Mouse (Mus musculus) erythroblast, embryonic 14.5 days (primary cell): Measurements from ENCODE around the gene Lsm14a. TPM values are rescaled to one million over a fixed set of nuclear protein-coding genes. Genes with fewer than 3 reads are reported as not detected.

Experiments
- H3K27me3 ChIP-seq: 2 replicates; pipeline ENCODE4 v1.6.1; 2012; ENCODE audit warnings: inconsistent platforms; ENCODE audit not compliant: control insufficient read depth
- H3K36me3 ChIP-seq: 2 replicates; pipeline ENCODE4 v1.6.1; 2012; ENCODE audit warnings: mild to moderate bottlenecking, inconsistent platforms; ENCODE audit not compliant: control insufficient read depth
- H3K4me1 ChIP-seq: 2 replicates; pipeline ENCODE4 v1.6.1; 2012; ENCODE audit warnings: inconsistent platforms; ENCODE audit not compliant: control insufficient read depth
- H3K4me3 ChIP-seq: replicated peaks from 2 replicates; pipeline ENCODE3; 2012; ENCODE audit warnings: moderate library complexity, mild to moderate bottlenecking, inconsistent platforms
- H3K9me3 ChIP-seq: 2 replicates; pipeline ENCODE4 v1.6.1; 2012; ENCODE audit warnings: low read length, inconsistent platforms, mixed read lengths; ENCODE audit not compliant: control insufficient read depth
- GATA1 ChIP-seq: IDR thresholded peaks from 2 replicates; pipeline ENCODE4 v1.6.1; 2012; ENCODE audit warnings: low read length, inconsistent platforms, mixed read lengths
- TAL1 ChIP-seq: IDR thresholded peaks from 3 replicates; pipeline ENCODE4 v1.6.1; 2012; ENCODE audit warnings: low read length, inconsistent platforms, mixed read lengths
- polyA plus RNA-seq: library from polyadenylated mRNA; stranded (reverse); fragments of >175 nt; gene quantifications from 2 replicates; pipeline ENCODE4 v1.2.3, GENCODE M21; 2012

The Lsm14a gene
- polyA plus RNA-seq = 2.4 and 2.8 TPM in 2 replicates

DNA sequence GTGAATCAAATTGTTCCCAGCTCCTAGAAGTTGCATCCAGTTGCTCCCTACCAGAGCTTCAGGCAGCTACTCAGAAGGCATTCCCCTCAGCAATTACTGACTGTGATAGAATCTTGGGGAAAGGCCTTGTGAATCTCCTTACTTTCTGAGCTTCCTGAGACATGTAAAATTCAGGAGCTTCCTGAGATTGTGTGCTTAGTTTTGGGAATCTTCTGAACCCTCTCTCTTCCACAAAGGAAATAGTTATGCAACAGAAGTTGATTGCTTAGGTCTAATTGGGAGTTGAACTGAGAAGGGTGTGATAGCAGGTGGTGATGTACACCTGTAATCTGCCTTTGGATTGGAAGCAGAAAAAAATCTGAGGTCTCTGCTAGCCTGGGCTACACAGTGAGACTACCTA is at the start of gene Lsm14a:
Lsm14a (minus strand) TSS at position 101 of the 400 bp plus-strand sequence.
- Histone ChIP-seq H3K9me3 (no peaks in the 10 kb centered on the region), H3K27me3 (no peaks in the 10 kb centered on the region), H3K4me1 (peaks cover 15% of the 10 kb centered on the region), H3K4me3 (no peak within 1 kb of the TSS), H3K36me3 (no peaks in the 10 kb centered on the region)
- TF ChIP-seq TAL1 = no peak
- TF ChIP-seq GATA1 = no peak

DNA sequence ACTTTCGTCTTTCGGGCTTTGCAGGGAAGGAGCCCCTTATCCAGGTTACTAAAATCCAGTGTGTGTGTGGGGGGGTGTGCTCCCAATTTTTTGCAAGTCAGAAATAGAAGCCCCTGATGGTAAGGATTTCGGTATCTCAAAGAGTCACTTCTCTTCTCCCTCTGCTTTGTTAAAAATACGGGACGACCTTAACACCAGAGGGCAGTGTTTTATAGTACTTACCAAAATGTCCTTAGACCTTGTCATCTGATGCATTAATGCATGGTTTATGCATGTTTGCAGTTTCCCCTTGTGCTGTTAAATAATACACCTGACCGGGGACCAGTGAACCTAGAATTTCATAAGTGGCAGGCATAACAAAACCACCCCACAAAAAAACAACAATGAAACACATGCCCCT is 45.8 kb upstream of the Lsm14a start:
- no peak for TF ChIP-seq GATA1
- no peak for TF ChIP-seq TAL1
- H3K9me3 ChIP-seq = no peaks in the 10 kb centered on the region
- H3K4me3 ChIP-seq = no peak overlapping the region
- no peaks in the 10 kb centered on the region for H3K27me3 ChIP-seq
- H3K36me3 ChIP-seq = no peaks in the 10 kb centered on the region
- no peaks in the 10 kb centered on the region for H3K4me1 ChIP-seq

DNA sequence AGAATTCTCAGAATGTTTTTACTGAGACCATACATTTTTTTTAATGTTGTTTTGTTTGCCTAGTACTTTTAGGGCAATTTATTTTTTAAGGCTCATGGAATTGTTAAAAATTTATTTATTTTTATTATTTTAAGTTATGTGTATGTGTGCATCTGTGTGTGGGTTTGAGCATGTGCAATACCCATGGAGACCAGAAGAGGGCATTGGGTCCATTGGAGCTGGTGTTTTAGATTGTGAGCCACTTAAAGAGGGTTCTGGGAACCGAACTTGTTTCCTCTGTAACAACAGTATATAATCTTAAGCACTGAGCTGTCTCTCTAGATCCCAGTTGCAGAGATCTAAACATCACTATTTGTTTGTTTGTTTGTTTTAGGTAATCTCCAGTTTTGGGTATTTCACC is 40.5 kb upstream of the Lsm14a start:
- H3K27me3 ChIP-seq = no peaks in the 10 kb centered on the region
- H3K4me1 ChIP-seq = no peaks in the 10 kb centered on the region
- H3K36me3 ChIP-seq = no peaks in the 10 kb centered on the region
- 0 out of 2 replicates have a peak, but pooled peaks cover 3% of the 10 kb centered on the region for H3K9me3 ChIP-seq
- TF ChIP-seq TAL1 = no peak
- no peak for TF ChIP-seq GATA1
- H3K4me3 ChIP-seq = no peak overlapping the region

DNA sequence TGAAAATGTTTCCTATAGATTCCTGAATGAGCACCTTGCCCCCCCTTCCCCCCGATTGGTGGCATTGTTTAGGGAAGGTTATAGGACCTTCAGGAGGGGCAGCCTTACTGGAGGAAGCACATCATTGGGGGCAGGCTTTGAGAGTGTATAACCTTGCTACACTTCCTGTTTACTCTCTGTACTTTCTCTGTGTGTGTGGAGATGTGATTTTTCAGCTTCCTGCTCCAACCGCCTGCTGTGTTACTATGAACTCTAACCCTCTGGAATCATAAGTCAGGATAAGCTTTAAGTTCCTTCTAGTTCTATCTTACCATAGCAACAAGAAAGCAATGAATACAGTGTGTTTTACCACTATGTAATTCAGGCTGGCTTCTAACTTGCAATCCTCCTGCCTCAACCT is 28.1 kb upstream of the Lsm14a start:
- no peaks in the 10 kb centered on the region for H3K4me1 ChIP-seq
- H3K9me3 ChIP-seq = peaks cover 6% of the 10 kb centered on the region; the same call in 1 of the 2 replicates
- TF ChIP-seq TAL1 = no peak
- no peak for TF ChIP-seq GATA1
- H3K4me3 ChIP-seq = no peak overlapping the region
- H3K27me3 ChIP-seq = no peaks in the 10 kb centered on the region
- H3K36me3 ChIP-seq = no peaks in the 10 kb centered on the region

DNA sequence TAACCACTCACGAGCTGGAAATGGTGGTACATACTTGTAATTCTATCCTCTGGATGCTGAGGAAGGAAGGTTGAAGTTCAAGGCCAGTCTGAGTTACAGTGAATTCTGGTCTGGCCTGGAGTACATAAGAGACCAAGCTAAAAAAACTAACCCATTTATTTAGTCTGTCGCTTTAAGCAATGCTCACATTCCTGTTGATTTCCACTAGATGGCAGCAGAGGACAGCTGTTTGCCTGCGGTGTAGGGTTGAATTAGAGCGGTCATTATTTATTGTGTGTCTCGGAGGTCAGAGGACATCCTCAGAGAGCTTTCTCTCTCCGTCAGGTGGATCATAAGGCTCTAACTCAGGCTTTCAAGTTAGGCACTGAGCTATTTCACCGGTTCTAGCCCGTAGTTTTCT is 14.4 kb upstream of the Lsm14a start:
- H3K27me3 ChIP-seq = no peaks in the 10 kb centered on the region
- H3K4me1 ChIP-seq = no peaks in the 10 kb centered on the region
- H3K9me3 ChIP-seq = no peaks in the 10 kb centered on the region
- H3K4me3 ChIP-seq = no peak overlapping the region
- no peaks in the 10 kb centered on the region for H3K36me3 ChIP-seq
- TF ChIP-seq TAL1 (no peak), GATA1 (no peak)

DNA sequence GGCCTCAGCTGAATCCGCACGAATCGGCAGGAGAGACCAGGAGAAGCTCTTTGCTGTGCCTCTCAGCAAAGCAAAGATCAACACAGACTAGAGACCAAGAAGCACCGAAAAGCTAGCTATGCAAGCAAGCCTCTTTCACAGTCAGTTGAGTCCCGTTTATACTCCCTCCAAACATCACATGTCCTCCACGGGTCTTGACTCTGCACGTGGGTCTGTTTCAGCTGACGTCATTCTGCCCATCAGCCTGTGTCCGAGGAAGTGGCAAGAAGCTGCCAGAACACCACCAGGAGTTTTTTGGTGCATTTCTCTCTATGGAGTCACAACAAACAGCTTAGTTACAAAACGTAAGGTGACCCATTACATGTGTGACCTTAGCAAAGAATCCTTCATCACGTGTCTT is 10.8 kb upstream of the Lsm14a start:
- no peaks in the 10 kb centered on the region for H3K9me3 ChIP-seq
- H3K4me1 ChIP-seq = no peaks in the 10 kb centered on the region
- TF ChIP-seq TAL1 (no peak), GATA1 (no peak)

GRCm38 (mm10) chr7:34400070-34400469 is 7.0 kb upstream of the Lsm14a start:
- no peaks in the 10 kb centered on the region for H3K4me1 ChIP-seq
- no peak overlapping the region for H3K4me3 ChIP-seq
- TF ChIP-seq TAL1 = no peak
- TF ChIP-seq GATA1 = no peak

More for the DNA sequence above, 10.8 kb upstream of the Lsm14a start:
- no peaks in the 10 kb centered on the region for H3K36me3 ChIP-seq
- H3K27me3 ChIP-seq = no peaks in the 10 kb centered on the region
- no peak overlapping the region for H3K4me3 ChIP-seq

GRCm38 (mm10) chr7:34398831-34399230 is 5.7 kb upstream of the Lsm14a start:
- no peak overlapping the region for H3K4me3 ChIP-seq
- no peak for TF ChIP-seq TAL1
- TF ChIP-seq GATA1 = no peak
- no peaks in the 10 kb centered on the region for H3K4me1 ChIP-seq
- no peaks in the 10 kb centered on the region for H3K27me3 ChIP-seq
- H3K9me3 ChIP-seq = no peaks in the 10 kb centered on the region
- no peaks in the 10 kb centered on the region for H3K36me3 ChIP-seq

More at GRCm38 (mm10) chr7:34400070-34400469, 7.0 kb upstream of the Lsm14a start:
- Histone ChIP-seq H3K27me3 (no peaks in the 10 kb centered on the region), H3K36me3 (no peaks in the 10 kb centered on the region), H3K9me3 (no peaks in the 10 kb centered on the region)

DNA sequence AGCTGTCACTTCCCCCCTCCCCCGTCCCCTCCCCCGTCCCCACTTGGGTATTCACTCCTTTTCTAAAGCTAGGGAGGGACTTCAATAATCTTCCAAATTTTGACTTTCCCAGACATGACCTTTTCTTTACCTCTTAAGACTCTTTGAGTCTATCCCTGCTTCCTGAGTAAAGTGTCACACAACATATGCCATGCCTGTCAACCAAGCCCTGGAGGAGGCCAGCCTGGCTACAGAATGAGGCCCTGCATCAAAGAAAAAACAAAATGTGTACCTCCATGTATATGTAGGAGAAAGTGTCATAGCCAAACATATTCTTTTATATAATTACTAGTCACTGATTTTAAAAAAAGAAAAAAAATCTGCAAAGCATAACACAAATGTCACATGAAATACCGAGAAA is 3.7 kb upstream of the Lsm14a start:
- no peak overlapping the region for H3K4me3 ChIP-seq
- TF ChIP-seq GATA1 = no peak
- TF ChIP-seq TAL1 = no peak
- H3K36me3 ChIP-seq = no peaks in the 10 kb centered on the region
- H3K4me1 ChIP-seq = peaks cover under 1% of the 10 kb centered on the region
- no peaks in the 10 kb centered on the region for H3K9me3 ChIP-seq
- no peaks in the 10 kb centered on the region for H3K27me3 ChIP-seq

DNA sequence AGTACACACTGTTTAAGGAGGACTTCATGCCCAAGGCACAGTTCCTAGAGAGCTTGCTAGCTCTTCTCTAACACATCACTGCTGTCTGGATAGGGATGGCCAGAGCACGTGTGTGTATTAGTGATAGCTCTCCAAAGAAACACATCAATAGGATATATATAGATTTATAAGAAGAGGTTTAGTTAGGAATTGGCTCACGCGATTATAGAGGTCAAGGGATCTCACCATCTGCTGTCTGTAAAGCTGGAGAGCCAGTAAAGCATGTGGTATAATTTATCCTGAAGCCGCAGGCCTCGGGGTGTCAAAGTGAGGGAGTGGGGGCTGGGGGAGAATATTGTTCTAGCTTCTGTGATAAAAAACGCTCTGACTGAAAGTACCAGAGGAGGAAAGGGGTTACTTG is 2.6 kb upstream of the Lsm14a start:
- no peak for TF ChIP-seq TAL1
- TF ChIP-seq GATA1 = no peak
- Histone ChIP-seq H3K36me3 (no peaks in the 10 kb centered on the region), H3K4me1 (peaks cover 6% of the 10 kb centered on the region), H3K27me3 (no peaks in the 10 kb centered on the region), H3K9me3 (no peaks in the 10 kb centered on the region), H3K4me3 (no peak overlapping the region)
